Mouse (Mus musculus): ENCODE measurements around the gene St3gal4. TPM values are rescaled to one million over a fixed set of nuclear protein-coding genes. Genes with fewer than 3 reads are reported as not detected.

Gene St3gal4
- total RNA-seq, 2 experiments from 2014 or later: 26.8 to 39.1 TPM

DNA sequence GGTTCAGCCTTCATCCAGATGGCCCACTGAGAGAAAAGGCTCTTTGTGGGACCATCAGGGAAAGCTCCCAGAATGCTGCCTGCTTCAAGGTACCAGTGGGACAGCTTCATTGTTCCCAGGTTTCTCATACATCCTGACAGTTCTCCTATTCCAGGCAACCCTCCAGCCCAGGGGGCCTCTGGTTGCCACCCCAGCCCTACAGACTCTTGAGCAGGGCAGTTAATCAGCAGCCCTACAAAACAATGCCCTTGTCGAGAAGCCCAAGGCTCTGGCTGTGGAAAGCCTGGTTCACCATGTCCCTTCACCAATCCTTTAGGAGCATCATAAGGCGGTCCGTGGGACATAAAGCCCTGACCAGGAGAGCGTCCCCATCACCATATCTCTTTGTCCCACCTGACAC is 66.4 kb downstream of the St3gal4 start:
- DNase-seq: peak; percentile 0 to 1
- intact Hi-C loops (cut with DNase I): no loop called here

DNA sequence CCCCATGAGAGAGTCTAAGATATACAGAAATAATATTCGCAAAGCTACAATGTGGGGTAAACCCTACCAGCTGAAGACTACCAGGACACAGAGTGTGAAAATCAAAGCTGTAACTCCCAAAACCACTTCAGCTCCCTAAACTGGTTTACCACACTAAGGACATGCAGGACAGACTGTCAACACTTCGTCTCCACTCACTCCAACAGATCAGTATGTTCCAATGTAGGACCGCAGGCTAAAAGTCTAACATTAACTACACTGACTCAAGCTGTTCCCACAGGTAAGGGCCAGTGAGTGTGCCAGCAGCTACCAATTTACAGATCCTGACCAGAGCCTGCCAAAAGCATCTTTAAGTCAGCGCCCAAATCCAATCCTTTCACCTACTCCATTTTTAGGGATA is 67.4 kb downstream of the St3gal4 start:
- intact Hi-C loops (cut with DNase I): no loop called here

DNA sequence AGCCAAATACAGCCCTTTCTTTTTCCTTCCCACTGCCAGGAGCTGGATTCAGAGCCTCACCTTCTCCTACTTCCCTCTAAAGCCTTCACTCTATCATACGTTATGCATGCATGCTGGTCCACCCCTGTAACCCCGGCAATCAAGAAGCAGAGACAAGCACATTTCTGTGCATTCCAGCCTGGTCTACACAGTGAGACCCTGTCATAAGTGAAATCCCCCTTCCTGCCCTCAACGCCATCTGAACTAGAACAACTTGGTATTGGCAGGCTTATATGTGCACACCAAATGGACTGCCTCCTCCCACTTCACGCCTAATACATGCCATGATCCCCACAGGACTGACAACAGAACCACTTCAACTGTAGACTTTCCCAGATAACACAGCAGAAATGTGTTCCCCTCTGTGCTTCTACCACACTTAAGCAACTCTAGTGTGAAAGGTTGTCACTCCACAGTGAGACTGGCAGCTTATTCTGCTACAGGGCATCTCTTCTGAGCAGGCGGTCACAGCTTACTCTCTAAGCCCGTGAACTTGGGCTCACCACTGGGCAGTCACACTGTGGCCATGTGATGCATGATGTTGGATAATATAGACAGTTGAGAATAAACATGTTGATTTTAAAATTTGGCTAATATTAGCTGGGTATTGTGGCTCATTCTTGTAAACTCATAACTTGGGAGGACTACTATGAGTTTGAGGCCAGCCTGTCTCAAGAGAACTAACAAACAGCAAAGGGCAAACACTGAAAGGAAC is 68.2 kb downstream of the St3gal4 start:
- intact Hi-C loops (cut with DNase I): no loop called here
- peak; percentile 1 to 11 for DNase-seq

More for the DNA sequence above, 67.4 kb downstream of the St3gal4 start:
- DNase-seq: peak; percentile 17 to 51

DNA sequence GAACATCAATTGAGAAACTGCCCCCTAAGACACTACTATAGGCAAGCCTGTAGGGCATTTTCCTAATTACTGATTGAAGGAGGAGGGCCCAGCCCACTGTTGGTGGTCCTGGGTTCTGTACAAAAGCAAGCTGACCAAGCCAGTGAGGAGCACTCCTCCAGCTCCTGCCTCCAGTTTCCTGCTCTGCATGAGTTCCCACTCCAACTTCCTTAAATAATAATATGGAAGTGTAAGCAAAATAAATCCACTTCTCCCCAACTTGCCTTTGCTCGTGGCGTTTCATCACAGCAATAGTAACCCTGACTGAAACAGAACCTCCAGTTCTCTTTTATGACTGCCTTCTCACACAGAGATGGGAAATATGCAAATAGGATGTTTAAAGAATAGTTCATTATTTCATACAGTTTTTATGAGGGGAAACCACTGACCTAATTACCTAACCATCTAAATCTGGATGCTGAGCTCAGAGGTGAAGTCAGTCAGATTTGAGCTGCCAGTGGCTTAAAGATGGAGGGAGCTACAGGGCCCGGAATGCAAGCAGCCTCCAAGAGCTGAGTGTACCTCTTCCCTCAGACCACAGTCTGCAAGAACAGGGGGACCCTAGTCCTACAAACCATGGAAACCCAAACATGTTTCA is 69.1 kb downstream of the St3gal4 start:
- intact Hi-C loops (cut with DNase I): no loop called here
- peak; percentile 0 to 2 for DNase-seq

DNA sequence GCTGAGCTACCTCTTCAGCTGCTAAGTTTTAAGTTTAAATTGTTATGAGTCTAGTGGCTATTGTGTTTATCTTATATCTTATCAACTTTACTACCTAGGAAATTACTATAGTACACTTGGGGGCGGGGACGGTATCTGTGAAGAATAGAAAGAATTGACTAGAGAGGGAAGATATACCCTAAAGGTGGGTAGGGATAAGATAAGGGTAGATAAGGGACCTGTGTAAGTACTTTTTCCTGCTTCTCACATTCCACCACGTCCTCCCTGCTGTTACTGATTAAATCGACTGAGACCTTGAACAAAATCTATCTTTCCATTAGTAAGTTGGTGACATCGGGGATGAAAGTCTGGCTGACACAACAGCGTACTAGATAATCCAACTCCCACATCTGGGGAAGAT is 70.6 kb downstream of the St3gal4 start:
- no peak for DNase-seq
- intact Hi-C loops (cut with DNase I): no loop called here

DNA sequence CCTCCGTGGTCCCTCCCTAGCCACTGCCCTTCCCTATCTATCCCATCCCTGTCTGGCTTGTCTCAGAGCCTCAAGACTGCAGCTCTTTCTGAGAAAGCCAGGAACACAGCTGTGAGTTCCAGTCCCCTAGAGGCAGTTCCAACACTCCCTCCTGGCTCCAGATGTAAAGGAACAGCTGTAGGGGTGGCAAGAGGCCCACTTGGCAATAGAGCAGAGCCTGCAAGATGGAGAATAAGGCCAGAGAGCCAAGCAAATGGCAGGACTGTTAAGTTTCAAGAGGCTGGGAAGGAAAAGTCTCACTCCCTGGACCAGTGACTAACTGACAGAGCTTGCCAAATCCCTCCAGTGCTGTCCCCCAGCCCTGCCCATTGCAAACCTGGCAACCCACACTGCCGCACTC is 73.3 kb downstream of the St3gal4 start:
- DNase-seq: peak; percentile 86 to 92
- intact Hi-C loops (cut with DNase I): no loop called here

DNA sequence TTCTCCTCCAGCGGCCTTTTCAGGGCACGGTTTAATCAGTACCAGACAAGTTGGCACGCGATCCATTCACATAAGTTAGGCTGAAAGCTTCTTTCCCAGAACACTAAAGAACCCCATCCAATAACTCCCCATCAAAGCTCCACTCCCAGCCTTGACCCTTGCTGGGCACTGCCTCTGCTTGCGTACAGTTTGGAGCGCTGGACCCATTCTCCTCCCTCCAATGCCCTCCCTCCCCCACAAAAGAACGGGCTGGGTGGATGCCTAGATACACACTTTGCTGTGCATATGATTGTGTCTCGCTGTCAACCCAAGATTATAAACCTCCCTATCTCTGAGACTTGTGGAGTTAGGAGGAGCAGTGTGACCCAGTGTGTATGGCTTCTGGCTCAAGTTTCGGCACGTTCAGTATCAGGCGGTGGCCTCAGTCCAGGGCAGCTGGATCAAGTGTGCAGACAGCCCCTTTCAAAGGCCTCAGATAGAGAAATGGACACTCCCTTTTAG is 74.0 kb downstream of the St3gal4 start:
- peak; percentile 60 to 66 for DNase-seq
- intact Hi-C loops (cut with DNase I): no loop called here

DNA sequence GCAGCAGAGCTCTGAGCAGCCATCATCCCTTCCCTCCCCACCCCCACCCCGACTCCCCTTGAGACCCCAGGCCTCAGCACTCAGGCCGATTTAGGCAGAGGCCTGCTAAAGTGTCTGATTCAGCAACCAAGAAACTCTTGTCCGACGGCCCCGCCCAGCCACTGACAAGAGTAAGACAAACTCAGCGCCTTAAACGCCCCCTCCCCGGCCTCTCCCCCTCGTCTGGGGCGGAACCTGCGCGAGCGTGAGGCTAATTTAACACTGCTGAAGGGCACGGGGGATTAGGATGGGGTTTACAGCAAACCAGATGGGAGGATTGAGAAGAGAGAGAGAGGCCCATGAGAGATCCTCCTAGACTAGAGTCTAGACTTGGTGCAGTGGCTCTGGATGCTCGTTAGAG is 74.6 kb downstream of the St3gal4 start:
- intact Hi-C loops (cut with DNase I): no loop called here
- no peak for DNase-seq

DNA sequence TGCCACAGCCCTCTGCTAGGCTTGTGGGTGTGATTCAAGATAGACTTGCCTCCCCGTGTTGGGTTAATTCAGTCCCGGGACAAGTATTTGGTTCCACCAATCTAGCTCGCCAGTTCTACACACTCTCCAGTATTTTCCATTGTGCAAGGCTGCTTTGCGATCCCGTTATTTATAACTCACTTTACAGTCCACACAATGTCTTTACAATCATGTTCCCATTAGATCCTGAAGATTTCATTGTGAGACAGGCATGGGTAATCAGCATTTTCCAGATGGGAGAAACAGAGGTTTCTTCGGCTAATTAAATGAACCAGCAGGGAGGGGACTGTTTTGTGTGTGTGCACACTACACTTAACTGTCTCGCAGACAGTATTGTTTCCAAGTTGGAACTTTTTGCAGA is 75.4 kb downstream of the St3gal4 start:
- intact Hi-C loops (cut with DNase I): no loop called here

DNA sequence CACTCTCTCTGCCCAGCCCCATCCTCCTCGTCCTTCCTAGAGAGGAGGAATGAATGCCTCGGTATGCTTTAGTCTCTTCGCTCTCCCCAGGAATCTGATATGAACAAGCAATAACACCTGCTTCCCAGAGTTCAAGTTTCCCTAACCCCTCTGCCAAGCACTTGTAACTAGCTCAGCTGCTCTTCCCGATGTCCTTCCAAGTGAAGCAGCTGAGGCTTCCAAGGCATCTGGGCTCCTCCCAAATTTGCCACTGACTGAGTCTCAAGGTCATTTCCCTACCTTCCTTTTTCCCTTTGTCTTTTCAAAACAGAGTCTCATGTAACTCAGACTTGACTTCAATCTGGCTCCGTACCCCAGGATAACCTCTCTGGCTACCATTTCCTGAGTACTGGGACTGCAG is 77.6 kb downstream of the St3gal4 start:
- intact Hi-C loops (cut with DNase I): no loop called here
- DNase-seq: no peak

More for the DNA sequence above, 75.4 kb downstream of the St3gal4 start:
- no peak for DNase-seq

DNA sequence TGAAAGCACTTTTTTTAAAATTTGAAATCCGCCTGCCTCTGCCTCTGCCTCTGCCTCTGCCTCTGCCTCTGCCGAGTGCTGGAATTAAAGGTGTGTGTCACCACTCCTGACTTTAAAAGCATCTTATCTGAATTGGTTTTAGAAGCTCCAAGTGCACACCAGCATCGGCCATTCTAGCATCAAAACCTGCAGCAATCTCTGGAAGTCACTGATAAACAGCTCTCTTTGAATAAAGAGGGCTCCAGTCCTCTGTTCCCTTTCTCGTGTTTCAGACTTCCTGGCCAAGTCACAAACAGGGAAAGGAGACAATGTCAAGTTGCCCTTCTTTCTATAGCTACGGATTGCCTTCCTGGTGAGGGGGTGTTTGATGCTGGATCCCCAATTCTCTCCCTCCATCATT is 79.2 kb downstream of the St3gal4 start:
- intact Hi-C loops (cut with DNase I): loop anchor here (2.0 kb wide), 1 partner anchor 77 kb away; no protein-coding TSS in a partner anchor
- no peak for DNase-seq

DNA sequence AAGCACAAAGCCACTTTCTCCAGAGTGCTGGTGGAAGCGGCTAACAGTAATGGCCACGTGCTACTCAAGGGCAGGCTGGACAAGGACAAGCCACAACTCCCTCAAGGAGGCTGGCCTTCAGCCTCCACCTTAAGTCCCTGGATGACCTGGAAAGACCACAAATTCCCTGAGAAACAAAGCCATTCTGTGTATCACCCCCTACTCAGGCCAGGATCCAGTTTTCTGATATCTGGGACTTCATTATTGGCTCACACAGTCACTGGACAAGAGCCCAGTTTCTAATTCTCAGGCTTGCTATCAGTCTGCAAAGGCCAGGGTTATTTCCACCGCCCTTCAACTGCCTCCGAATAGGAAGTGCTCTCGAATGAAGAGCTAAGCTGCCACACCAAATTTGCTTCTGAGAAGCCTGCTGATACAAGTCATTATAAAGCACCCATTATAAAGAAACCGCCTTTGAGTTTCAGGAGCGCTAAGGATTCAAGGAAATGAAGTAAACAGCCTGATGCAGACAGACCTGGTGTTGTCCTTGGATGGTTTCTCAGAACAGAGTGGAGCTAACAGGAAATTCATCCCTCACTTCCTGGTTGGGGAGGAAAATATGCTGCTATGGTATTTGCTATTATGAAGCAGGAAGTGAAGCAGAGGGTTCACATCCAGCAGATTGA is 80.0 kb downstream of the St3gal4 start:
- DNase-seq: peak; percentile 57 to 74
- intact Hi-C loops (cut with DNase I): loop anchor here (2.0 kb wide), 1 partner anchor 78 kb away; no protein-coding TSS in a partner anchor

DNA sequence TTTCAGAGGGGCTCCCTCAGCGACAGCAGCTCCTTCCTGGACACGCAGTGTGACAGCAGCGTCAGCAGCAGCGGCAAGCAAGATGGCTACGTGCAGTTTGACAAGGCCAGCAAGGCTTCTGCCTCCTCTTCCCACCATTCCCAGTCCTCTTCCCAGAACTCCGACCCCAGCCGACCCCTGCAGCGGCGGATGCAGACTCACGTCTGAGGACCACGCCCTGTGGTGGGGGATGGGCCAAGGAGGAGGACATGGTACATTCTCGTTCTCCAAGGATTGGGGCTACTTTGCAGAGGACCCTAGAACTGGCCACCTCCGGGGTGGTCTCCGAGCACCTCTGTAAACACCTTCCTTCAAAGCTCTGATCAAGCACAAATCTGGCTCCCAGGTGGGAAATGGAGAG is 84.0 kb downstream of the St3gal4 start:
- intact Hi-C loops (cut with DNase I): no loop called here
- no peak for DNase-seq

DNA sequence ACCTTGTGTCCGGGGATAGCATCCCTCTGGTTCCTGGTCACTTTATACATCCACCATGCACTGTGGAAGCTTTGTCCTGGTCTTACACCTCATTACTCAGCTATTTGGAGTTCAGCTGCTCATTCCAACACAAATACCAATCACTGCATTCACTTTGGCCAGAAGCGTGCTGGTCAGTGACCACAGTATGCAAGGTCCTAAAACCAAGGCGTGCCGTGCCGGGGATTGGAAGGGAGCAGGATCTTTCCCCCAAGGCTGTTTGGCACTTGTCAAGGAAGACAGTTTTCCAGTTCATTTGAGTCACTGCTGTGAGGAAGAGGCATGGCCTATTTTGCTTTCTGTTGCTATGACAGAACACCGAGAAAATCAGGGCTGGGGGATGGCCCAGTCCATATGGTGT is 86.6 kb downstream of the St3gal4 start:
- no peak for DNase-seq
- intact Hi-C loops (cut with DNase I): loop anchor here (5.0 kb wide), 2 partner anchors 235 to 510 kb away; partner anchors contain the start of genes Fam118b and Rpusd4

DNA sequence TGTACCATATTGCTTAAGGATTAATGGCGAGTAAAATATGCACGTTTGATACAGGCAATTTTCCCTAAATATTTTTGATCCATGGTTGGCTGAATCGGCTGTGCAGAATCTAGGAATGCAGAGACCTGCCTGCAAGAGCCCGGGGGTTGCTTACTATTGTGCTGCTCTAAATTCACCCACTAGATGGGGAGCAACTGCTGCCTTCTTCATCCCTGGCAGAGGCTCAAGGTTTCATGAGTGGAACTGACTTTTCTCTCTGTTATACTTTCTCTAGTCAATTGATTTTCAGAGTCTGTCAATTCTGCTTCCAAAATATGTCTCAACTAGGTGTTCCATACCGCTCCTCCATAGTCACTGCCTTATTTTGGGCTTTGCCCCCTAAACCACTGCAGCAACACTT is 88.2 kb downstream of the St3gal4 start:
- no peak for DNase-seq
- intact Hi-C loops (cut with DNase I): loop anchor here (1.0 to 5.0 kb wide), 3 partner anchors 135 to 511 kb away; partner anchors contain the start of genes Fam118b and Rpusd4

DNA sequence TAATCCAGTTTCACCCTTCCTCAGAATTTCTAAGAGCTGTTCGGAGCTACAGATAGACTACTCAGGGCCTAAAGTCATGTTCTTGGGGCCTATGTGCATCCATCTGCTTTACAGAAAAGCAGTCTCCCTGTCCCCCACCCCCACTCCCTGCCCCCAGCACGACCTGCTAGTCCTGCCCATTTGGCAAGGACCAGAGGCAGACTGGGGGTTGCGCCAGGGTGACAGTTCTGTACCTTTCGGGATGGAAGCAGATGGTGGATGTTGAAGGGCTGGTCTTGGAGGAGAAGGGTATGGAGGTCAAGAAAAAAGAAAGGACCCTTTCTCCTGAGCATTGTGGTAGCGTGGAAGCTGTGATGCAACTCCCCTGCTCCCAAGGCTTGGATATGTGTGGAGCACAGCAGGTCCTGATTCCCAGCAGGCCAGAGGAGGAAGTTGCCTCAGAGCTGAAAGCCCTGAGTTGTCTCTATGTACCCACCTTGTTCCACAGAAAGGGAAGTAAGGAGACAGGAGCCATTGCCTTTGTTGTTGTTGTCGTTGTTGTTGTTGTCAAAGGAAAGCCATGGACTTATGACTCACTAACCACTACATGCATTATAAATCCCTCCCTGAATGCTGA is 91.6 kb downstream of the St3gal4 start:
- DNase-seq: no peak

DNA sequence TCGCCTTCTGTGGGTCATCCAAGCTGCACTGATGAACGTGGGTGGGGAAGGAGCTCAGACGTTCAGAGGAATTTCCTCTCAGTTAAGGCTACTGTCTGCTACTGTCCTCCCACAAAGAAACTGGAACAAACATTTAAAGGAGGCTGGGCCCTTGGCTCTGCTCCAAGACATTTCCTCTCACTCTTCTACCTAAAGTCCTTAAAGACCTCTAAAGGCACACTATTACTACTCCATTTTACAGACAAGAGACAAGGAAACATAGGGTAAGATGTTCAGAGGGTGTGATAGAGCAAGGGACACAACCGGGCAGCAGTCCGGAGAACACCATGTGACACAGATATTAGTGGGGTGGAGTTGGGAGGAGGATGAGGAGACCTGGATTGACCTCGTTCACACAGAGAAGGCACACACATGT is 92.2 kb downstream of the St3gal4 start:
- DNase-seq: no peak

More for the DNA sequence above, 91.6 kb downstream of the St3gal4 start:
- intact Hi-C loops (cut with DNase I): no loop called here

DNA sequence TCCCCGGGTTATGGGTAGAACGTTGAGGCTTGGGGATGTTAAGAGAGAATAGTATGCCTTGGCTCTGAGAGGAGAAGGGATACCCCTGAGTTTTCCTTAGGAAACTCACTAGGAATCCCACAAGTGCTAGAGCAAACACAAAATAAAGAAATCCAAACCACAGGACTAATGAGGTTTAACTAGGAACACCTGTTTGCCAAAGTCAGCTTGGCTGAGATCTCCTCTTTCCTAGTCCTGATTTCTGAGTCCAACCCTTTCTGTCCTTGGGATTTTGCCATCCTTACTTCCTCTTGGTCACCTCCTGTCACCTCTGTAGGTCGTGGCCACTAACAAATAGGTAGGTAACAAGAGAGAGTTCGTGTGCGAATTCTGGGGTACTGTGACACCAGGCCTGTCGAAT is 92.8 kb downstream of the St3gal4 start:
- no peak for DNase-seq
- intact Hi-C loops (cut with DNase I): no loop called here

More for the DNA sequence above, 92.2 kb downstream of the St3gal4 start:
- intact Hi-C loops (cut with DNase I): no loop called here

DNA sequence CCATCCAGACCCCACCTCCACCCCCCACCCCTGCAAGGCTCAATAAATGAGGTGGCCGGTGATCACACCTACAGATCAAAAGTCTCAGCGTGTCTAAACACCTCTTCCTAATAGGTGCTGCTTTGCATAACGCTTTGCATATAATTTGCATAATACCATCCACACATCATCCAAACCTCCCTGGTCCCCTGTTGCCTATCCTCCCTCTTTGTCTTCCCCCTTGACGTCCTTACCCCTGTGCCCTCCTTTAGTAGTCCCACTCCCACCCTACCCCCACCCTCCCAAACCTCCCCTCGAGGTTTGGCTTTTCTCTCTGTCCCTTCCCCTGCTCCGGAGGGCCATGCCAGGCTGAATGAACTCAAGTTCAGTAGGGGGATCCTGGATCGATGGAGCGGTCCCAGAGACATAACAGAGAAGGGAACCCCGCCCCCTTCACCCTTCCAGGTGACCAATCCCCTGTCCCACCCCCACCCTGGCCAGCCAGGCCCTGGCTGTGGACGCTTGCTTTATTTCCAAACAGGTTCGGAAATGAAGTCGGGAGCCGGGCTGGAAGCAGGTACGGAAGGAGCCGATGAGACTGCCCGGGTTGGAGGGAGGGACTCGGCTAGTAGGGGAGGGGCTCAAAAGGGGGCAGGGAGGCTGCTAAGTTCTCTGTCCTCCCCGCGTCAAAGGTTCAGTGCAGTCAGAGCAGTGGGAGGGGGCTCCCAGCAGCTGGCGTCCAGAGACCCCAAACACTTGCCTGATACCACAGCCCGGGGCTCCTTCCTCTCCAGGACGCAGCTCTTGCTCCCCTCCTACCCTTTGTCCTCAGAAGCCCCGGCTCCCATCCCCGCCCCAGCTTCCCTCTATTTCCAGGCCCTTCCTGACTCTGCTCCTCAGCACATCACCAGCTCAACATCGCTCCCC is 94.2 kb downstream of the St3gal4 start:
- intact Hi-C loops (cut with DNase I): no loop called here
- DNase-seq: no peak

DNA sequence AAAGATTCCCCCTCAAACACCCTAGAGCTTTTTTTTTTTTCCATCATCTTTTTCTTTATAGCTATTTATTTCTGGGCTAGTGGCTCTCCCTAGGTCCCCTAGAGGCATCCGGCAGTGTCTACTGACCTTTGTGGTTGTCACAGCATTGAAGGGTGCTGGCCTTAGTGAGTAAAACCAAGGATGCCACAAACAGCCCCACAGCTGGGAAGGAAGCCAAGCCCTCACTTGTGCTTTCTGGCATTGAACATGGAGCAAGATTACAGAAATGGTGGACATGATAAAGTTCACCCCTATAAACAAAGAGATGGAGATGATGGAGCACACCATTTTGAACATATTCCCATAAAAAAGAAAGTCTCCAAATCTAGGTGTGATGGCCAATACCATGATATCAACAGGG is 97.3 kb downstream of the St3gal4 start:
- intact Hi-C loops (cut with DNase I): no loop called here
- DNase-seq: no peak

All from heart, postnatal 36 days (tissue).